Mouse (Mus musculus) heart, postnatal 25 days (tissue): ENCODE data around the gene Jak2. TPM values are rescaled to one million over a fixed set of nuclear protein-coding genes. Genes with fewer than 3 reads are reported as not detected.

ENCODE experiments used
- DNase-seq: peaks from one replicate; pipeline ENCODE4 v3.0.0; 2022; ENCODE audit warnings: low spot score
- intact Hi-C: fragments of 180-260 bp; cut with DNase I; formaldehyde crosslinking; loops from one replicate; pipeline ENCODE4 v1.15.1; 2025
- total RNA-seq, 2 experiments: library from RNA; stranded (reverse); gene quantifications; 2 replicates each; pipeline ENCODE4 v1.2.3; 2021

Jak2 gene
- total RNA-seq, 2 experiments from 2014 or later, result 16.6 to 17.7 TPM

DNA sequence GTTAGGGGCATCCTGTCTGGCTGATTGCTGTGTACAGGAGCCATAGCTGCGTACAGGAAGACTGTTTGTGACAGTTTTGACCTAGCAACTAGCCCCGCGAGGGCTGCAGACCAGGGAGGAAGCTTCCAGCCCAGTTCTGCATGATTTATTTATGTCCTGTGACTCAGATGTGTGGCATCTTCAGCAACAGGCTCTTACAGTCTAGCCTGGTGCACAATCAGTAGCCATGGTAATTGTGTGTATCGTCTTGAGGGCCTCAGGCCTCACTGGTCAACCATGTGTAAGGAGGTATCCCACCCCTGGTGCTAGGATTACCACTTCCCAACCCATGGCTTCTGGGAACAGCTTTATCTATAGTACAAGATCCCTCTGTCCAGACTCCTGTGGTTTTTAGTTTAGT, 40.9 kb downstream of the Jak2 start:
- intact Hi-C loops, result no loop called here
- DNase-seq, result no peak

GRCm38 (mm10) chr19:29294756-29295155, 43.1 kb downstream of the Jak2 start:
- intact Hi-C loops, result no loop called here
- DNase-seq, result no peak

GRCm38 (mm10) chr19:29296166-29296565, 44.5 kb downstream of the Jak2 start:
- no peak for DNase-seq
- intact Hi-C loops, result no loop called here

GRCm38 (mm10) chr19:29297366-29297765, 45.7 kb downstream of the Jak2 start:
- intact Hi-C loops, result no loop called here
- no peak for DNase-seq

DNA sequence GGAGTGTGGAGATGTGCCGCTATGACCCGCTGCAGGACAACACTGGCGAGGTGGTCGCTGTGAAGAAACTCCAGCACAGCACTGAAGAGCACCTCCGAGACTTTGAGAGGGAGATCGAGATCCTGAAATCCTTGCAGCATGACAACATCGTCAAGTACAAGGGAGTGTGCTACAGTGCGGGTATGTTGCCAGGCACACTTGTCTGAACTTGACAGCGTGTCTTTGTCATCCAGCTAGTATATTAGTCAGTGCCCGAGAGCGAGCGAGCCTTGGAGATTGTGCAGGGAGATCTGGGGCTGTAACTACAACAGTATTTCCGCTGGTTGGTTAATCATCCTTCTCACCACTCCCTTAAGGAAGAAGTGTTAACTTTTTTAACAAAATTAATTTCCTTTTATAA, 49.3 kb downstream of the Jak2 start:
- no peak for DNase-seq
- intact Hi-C loops, result no loop called here

DNA sequence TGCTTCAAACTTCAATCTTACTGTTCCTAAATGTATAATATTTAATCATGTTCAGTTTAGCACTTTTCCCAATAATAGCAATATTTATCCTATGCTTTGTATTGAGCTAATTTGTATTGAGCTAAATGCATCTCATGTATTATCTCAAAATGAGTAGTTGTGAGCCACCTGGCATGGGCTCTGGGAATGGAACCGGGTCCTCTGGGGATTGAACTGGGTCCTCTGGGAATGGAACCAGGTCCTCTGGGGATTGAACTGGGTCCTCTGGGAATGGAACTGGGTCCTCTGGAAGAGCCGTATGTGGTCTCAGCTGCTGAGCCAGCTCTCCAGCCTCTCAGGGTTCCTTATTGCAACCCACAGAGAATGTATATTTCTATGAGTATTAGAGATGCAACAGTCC, 50.5 kb downstream of the Jak2 start:
- intact Hi-C loops, result no loop called here
- no peak for DNase-seq

GRCm38 (mm10) chr19:29308832-29309231, 57.2 kb downstream of the Jak2 start:
- no peak for DNase-seq
- intact Hi-C loops, result no loop called here

- no peak for DNase-seq
- intact Hi-C loops, result no loop called here
Observed at GRCm38 (mm10) chr19:29311791-29312190, 60.2 kb downstream of the Jak2 start.

GRCm38 (mm10) chr19:29312661-29313060, 61.0 kb downstream of the Jak2 start:
- intact Hi-C loops, result no loop called here
- DNase-seq, result no peak

DNA sequence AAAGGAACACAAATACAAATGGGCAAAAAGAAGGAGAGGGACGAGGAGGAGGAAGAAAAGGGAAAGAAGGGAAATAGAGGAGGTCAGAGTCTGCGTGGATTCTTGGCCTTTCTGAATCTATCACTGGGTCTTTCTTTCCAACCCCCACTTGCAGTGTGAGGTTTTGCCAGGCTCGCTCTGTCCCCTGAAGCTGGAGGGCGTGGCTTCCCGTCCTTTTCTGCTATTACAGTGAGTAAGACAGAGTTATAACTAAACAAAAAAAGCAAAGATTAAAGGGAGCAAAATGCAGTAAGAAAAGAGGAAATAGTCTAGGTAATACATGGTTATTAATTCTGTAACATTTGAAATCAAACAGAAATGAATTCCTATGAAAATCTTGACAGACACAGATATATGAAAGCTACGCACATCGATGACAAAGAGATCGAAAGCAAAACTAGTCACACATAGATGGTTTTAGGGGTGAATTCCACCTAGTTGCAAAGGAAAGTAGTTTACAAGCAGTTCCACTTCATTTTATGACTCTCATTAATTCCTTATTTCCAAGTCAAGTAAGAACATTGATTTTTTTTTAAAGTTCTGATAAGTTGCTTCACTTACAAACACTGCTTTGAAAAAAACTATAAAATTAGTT, 71.9 kb downstream of the Jak2 start:
- no peak for DNase-seq
- intact Hi-C loops, result no loop called here

GRCm38 (mm10) chr19:29325053-29325851, 73.6 kb downstream of the Jak2 start, which contains the start of gene Insl6:
Gene Insl6, minus strand, starts transcription at chr19:29325356.
- intact Hi-C loops, result no loop called here
- DNase-seq, result no peak

GRCm38 (mm10) chr19:29325852-29326180, 74.2 kb downstream of the Jak2 start:
- intact Hi-C loops, result no loop called here
- DNase-seq, result no peak

GRCm38 (mm10) chr19:29326396-29326795, 74.8 kb downstream of the Jak2 start:
- intact Hi-C loops, result no loop called here
- no peak for DNase-seq

GRCm38 (mm10) chr19:29326822-29327552, 75.4 kb downstream of the Jak2 start:
- no peak for DNase-seq
- intact Hi-C loops, result no loop called here

DNA sequence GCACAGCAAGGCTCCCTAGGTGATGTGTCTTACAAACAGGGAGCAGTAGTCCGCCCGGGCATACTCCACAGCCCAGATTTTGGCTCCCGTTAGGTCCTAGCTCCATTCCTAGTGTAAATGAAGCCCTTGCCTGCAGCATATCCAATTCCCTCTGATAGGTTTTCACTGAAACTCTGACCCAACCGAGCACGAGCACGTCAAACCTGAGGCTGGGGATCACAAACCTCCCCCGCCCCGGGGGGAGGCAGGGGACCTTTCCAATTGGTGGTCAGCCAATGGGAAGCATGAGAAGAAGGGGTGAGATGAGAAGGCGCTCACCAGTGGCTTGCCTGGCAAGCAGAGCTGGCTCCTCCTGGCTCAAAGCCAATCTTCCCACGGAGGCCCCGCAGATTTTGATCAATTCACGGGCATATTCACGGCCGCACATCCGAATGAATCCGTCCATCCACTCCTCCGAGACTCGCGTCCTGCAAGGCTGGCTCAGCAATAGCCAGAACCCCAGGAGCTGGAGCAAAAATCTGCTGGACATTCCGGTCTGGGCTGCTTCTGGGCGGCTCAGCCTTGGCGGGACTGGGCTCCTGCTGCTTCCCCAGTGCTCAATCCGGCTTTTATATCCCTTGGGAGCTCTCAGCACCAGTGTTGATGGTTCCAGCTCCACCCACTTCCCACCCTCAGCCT, 82.6 kb downstream of the Jak2 start, which contains the start of gene Rln1:
Gene Rln1 (minus strand): TSS at position 603 of the 678 bp plus-strand sequence.
- intact Hi-C loops, result no loop called here
- no peak for DNase-seq

DNA sequence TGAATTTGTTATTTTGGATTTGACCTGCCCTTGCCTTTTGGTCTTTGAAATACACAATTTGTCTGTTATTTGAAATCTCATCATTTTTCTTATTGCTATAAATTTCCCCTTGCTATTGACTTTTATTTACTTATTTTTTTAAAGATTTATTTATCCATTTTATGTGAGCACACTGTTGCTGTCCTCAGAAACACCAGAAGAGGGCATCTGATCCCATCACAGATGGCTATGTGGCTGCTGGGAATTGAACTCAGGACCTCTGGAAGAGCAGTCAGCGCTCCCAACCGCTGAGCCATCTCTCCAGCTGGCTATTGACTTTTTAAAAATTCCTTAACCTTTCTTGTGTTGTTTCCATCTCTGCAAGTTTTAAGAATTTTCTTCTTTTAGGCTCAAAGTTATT, 85.0 kb downstream of the Jak2 start:
- intact Hi-C loops, result no loop called here
- DNase-seq, result no peak

- intact Hi-C loops, result no loop called here
- DNase-seq, result no peak
Observed at GRCm38 (mm10) chr19:29341029-29341428, 89.4 kb downstream of the Jak2 start.

DNA sequence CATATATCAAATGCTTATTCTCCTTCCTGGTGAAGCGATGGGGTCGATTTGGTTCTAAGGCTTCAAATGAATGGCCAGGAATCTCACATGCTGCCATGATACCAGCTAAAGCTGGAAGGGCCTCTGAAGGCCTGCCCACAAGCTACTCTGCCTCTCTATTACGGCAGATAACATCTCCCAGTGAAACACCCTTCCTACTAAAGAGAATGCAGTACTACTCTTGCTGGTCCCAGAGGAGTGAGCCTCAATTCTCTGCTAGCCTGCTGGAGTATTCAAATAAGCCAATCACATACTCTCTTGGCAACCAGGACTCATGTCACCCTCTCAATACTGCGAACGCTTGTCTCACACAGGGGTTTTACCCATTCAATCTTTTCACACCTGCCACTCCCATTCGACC, 90.7 kb downstream of the Jak2 start:
- intact Hi-C loops, result no loop called here

DNA sequence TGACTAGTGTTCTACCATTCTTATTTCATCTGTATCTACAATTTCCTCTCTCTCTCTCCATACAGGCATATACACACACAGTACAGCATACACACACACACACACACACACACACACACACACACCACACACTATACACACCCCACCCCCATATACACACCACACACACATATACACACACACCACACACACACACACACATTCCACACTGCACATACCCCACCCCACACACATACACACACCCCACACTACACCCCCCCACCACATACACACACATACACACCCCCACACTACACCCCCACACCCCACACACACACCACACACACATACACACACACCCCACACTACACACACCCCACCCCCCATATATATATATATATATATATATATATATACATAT, 93.2 kb downstream of the Jak2 start:
- intact Hi-C loops, result no loop called here
- DNase-seq, result no peak

More for the DNA sequence above, 90.7 kb downstream of the Jak2 start:
- DNase-seq, result no peak

- no peak for DNase-seq
- intact Hi-C loops, result no loop called here
Observed at GRCm38 (mm10) chr19:29345636-29346035, 94.0 kb downstream of the Jak2 start.
